In the genomic region with DNA sequence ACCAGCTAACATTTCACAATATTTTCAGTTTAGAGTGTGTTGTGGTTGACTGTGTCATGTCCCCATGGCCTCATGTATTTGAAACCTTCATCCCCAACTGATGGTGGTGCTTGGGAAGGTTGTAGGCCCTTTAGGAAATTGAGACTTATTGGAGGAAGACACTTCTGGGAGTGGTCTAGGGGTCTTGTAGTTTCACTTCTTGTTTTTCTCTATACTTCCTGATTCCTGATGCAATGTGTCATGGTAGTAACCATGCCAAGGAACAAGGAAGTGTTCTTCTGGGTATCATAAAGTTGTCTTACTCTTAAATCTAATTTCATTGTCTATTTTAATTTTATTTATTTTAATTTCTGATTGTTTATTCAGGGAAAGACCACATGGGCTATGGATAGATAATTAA, we compare ENCODE assay signal across 27 mouse cellular contexts. TPM values are rescaled to one million over a fixed set of nuclear protein-coding genes. Genes with fewer than 3 reads are reported as not detected.
DNase-seq lines count a peak whose midpoint lies in the region; ATAC-seq lines count a peak whose summit lies in the region.
"Had no signal": no experiment of that assay in that cellular context is flagged by ENCODE, and none has a peak within 500 bp of the region (broad histone marks: within the 10 kb centered on the region; RNA-seq: fewer than 3 reads in every experiment).

No protein-coding gene starts in this region.

- H3K27ac ChIP-seq in forebrain, embryonic 14.5 days (ENCODE audit: low read depth, low read length), result no peak overlapping the region

- H3K27me3 ChIP-seq in forebrain, embryonic 14.5 days (replicated peaks; ENCODE audit: control insufficient read depth, insufficient read depth, low read length), result no peaks in the 10 kb centered on the region
- H3K27me3 ChIP-seq: CH12.LX had no signal

- 0 out of 2 replicates have a peak, but pooled peaks have one; percentile 32 for ATAC-seq in common myeloid progenitor, adult 5-6 weeks (replicated peaks; ENCODE audit: low read depth, poor library complexity, severe bottlenecking)
- ATAC-seq in granulocyte monocyte progenitor cell, adult 5-6 weeks (replicated peaks; ENCODE audit: poor library complexity, severe bottlenecking), result peak; percentile 70
- ATAC-seq in megakaryocyte, adult 5-6 weeks (ENCODE audit: poor library complexity, severe bottlenecking), result peak; percentile 51; the same call in 1 of the 2 replicates
- peak; percentile 69 for ATAC-seq in megakaryocyte progenitor cell, adult 5-6 weeks (replicated peaks; ENCODE audit: poor library complexity)
- ATAC-seq in forebrain, embryonic 14.5 days, result no peak
- no peak for ATAC-seq in inflammation-experienced regulatory T-cells, adult 6 months
- ATAC-seq: activated CD4-positive, CD25-positive, alpha-beta regulatory T cell, adult 4 months; CD4-positive, CD25-positive, alpha-beta regulatory T cell, adult 4 months; Patski had no signal

- no peak overlapping the region for H3K4me3 ChIP-seq in forebrain, embryonic 14.5 days (ENCODE audit: low read depth, low read length)

- DNase-seq in forebrain, embryonic 14.5 days (ENCODE audit: low spot score), result no peak
- no peak for DNase-seq in thymus, postnatal 36 days
- no peak for DNase-seq in ovary, postnatal 36 days (ENCODE audit: low spot score)
- DNase-seq: adrenal gland, adult 2 months; adrenal gland, adult 8-10 months; adrenal gland, postnatal 10 days; adrenal gland, postnatal 14 days; adrenal gland, postnatal 25 days; adrenal gland, postnatal 36 days; B cell, adult 2 months; cerebellum, adult 11 months; cerebellum, adult 11-12 months had no signal

- no peaks in the 10 kb centered on the region for H3K36me3 ChIP-seq in forebrain, embryonic 14.5 days (ENCODE audit: control insufficient read depth, insufficient read depth, low read length)
- H3K36me3 ChIP-seq: G1E had no signal

- H3K9me3 ChIP-seq in forebrain, embryonic 14.5 days (replicated peaks; ENCODE audit: control insufficient read depth, low read length), result no peaks in the 10 kb centered on the region
- H3K9me3 ChIP-seq: G1E had no signal

- H3K9ac ChIP-seq in forebrain, embryonic 14.5 days (ENCODE audit: low read length), result no peak overlapping the region

- H3K4me1 ChIP-seq in forebrain, embryonic 14.5 days (ENCODE audit: control insufficient read depth, insufficient read depth, low read length), result no peaks in the 10 kb centered on the region

- H3K4me2 ChIP-seq in forebrain, embryonic 14.5 days (ENCODE audit: low read length), result no peak overlapping the region

RNA-seq across cellular contexts. Expression of a gene that starts 29.3 kb away (rescaled TPM):
- total RNA-seq in common myeloid progenitor, adult 5-6 weeks (2017), result not detected in 2 replicates
- total RNA-seq in granulocyte monocyte progenitor cell, adult 5-6 weeks (2014; fragmentation: Nextera tagmentation), result not detected in 2 replicates
- total RNA-seq in granulocyte monocyte progenitor cell, adult 5-6 weeks (2017), result not detected in 2 replicates
- total RNA-seq in megakaryocyte, adult 5-6 weeks (2015), result not detected in 2 replicates
- not detected in 2 replicates for total RNA-seq in megakaryocyte, adult 5-6 weeks (2017)
- not detected in 2 replicates for total RNA-seq in megakaryocyte progenitor cell, adult 5-6 weeks (2015)
- total RNA-seq in megakaryocyte progenitor cell, adult 5-6 weeks (2017), result not detected in 2 replicates
- not detected in 2 replicates for polyA plus RNA-seq in forebrain, embryonic 14.5 days (2014; fragmentation: Nextera tagmentation; extraction: Ambion mirVana)
- not detected for polyA plus RNA-seq in inflammation-experienced regulatory T-cells, adult 6 months (2017; shearing (Covaris generic))
- total RNA-seq: adrenal gland, adult 18-20 months; adrenal gland, adult 2 months; adrenal gland, adult 8-10 months; adrenal gland, postnatal 10 days; adrenal gland, postnatal 14 days; adrenal gland, postnatal 25 days; adrenal gland, postnatal 36 days; adrenal gland, postnatal 4 days; MEL had no signal
- polyA plus RNA-seq: activated CD4-positive, CD25-positive, alpha-beta regulatory T cell, adult 4 months; adrenal gland, adult 2 months; brain, embryonic 14.5 days; C2C12; CD4-positive, CD25-positive, alpha-beta regulatory T cell, adult 4 months; G1E; Patski had no signal

Comparison
In these comparisons a context has a peak if more than half of its experiments do, and no peak if none do; other contexts are left out.
1. ATAC-seq: peak in common myeloid progenitor, adult 5-6 weeks (single experiment), granulocyte monocyte progenitor cell, adult 5-6 weeks (single experiment), megakaryocyte, adult 5-6 weeks (single experiment) and megakaryocyte progenitor cell, adult 5-6 weeks (single experiment); none in forebrain, embryonic 14.5 days (single experiment) and inflammation-experienced regulatory T-cells, adult 6 months (single experiment).